26 mouse cellular contexts compared by ENCODE assay signal in genomic region chr11:71423242-71423641, GRCm38 (mm10).
DNase-seq lines count a peak whose midpoint lies in the region; ATAC-seq and TF ChIP-seq lines count a peak whose summit lies in the region.
"Had no signal": no experiment of that assay in that cellular context is flagged by ENCODE, and none has a peak within 500 bp of the region (broad histone marks: within the 10 kb centered on the region; RNA-seq: fewer than 3 reads in every experiment).

No protein-coding gene starts in this region.

- H3K9me3 ChIP-seq in intestine, embryonic 16.5 days (ENCODE audit: control insufficient read depth, low read length) = no peaks in the 10 kb centered on the region
- no peaks in the 10 kb centered on the region for H3K9me3 ChIP-seq in intestine, embryonic 15.5 days
- no peaks in the 10 kb centered on the region; the same call in 1 of the 2 replicates for H3K9me3 ChIP-seq in forebrain, embryonic 11.5 days (ENCODE audit: control insufficient read depth, low read length)
- H3K9me3 ChIP-seq in hindbrain, embryonic 12.5 days (replicated peaks) = no peaks in the 10 kb centered on the region
- H3K9me3 ChIP-seq: forebrain, embryonic 12.5 days; hindbrain, embryonic 10.5 days; liver, embryonic 15.5 days; midbrain, embryonic 10.5 days had no signal

- intact Hi-C loops in left cerebral cortex, adult 2 months (cut with DNase I) = no loop called here
- intact Hi-C loops in left cerebral cortex, postnatal 4 days (cut with DNase I) = no loop called here

- no peak for DNase-seq in left cerebral cortex, adult 2 months (ENCODE audit: extremely low spot score in 1 of 2, low spot score in 2 of 2)
- DNase-seq in left cerebral cortex, postnatal 4 days = no peak
- DNase-seq in kidney, postnatal 25 days = peak; percentile 50 to 77
- no peak for DNase-seq in forebrain, embryonic 11.5 days (ENCODE audit: low spot score)
- no peak for DNase-seq in spleen, adult 12 weeks (ENCODE audit: low spot score)
- DNase-seq: adrenal gland, adult 2 months; adrenal gland, postnatal 36 days; cerebellum, adult 18-20 months; cerebellum, postnatal 10 days; gastrocnemius, postnatal 14 days; heart, postnatal 14 days; layer of hippocampus, adult 9-11 months; lung, embryonic 14.5 days; thymus, postnatal 36 days had no signal

- no peaks in the 10 kb centered on the region for H3K27me3 ChIP-seq in intestine, embryonic 16.5 days (replicated peaks; ENCODE audit: control insufficient read depth, insufficient read depth, low read length)
- H3K27me3 ChIP-seq in intestine, embryonic 15.5 days (replicated peaks) = no peaks in the 10 kb centered on the region
- no peaks in the 10 kb centered on the region for H3K27me3 ChIP-seq in forebrain, embryonic 11.5 days (ENCODE audit: control insufficient read depth, insufficient read depth, low read length)
- no peaks in the 10 kb centered on the region for H3K27me3 ChIP-seq in hindbrain, embryonic 12.5 days
- H3K27me3 ChIP-seq: forebrain, embryonic 12.5 days; limb, embryonic 12.5 days; liver, embryonic 15.5 days had no signal

- ATAC-seq in intestine, embryonic 16.5 days = peak; percentile 63; the same call in 1 of the 2 replicates
- ATAC-seq in intestine, embryonic 15.5 days = no peak
- ATAC-seq in forebrain, embryonic 11.5 days (replicated peaks; ENCODE audit: low FRiP score) = no peak
- ATAC-seq in hindbrain, embryonic 12.5 days (ENCODE audit: low FRiP score) = no peak
- ATAC-seq: activated CD4-positive, CD25-positive, alpha-beta regulatory T cell, adult 4 months; hindbrain, embryonic 16.5 days; midbrain, embryonic 16.5 days had no signal

- 70% methylated on average over 3 of the region's 3 CpGs for WGBS in intestine, embryonic 16.5 days
- WGBS in intestine, embryonic 15.5 days = 69% methylated on average over 3 of the region's 3 CpGs
- 87% methylated on average over 3 of the region's 3 CpGs for WGBS in forebrain, embryonic 11.5 days
- WGBS in hindbrain, embryonic 12.5 days = 84% methylated on average over 3 of the region's 3 CpGs

- no peaks in the 10 kb centered on the region for H3K36me3 ChIP-seq in intestine, embryonic 16.5 days (ENCODE audit: control insufficient read depth, insufficient read depth, low read length)
- no peaks in the 10 kb centered on the region for H3K36me3 ChIP-seq in intestine, embryonic 15.5 days
- no peaks in the 10 kb centered on the region for H3K36me3 ChIP-seq in forebrain, embryonic 11.5 days (ENCODE audit: control insufficient read depth, insufficient read depth, low read length)
- H3K36me3 ChIP-seq in hindbrain, embryonic 12.5 days = no peaks in the 10 kb centered on the region
- H3K36me3 ChIP-seq: forebrain, embryonic 12.5 days; hindbrain, embryonic 10.5 days; limb, embryonic 12.5 days; liver, embryonic 15.5 days; midbrain, embryonic 10.5 days had no signal

- no peak for TF ChIP-seq CTCF in left cerebral cortex, adult 2 months (IDR thresholded peaks at IDR 0.05)

- H3K27ac ChIP-seq in intestine, embryonic 16.5 days (ENCODE audit: low read length) = no peak overlapping the region
- no peak overlapping the region for H3K27ac ChIP-seq in intestine, embryonic 15.5 days
- H3K27ac ChIP-seq in left cerebral cortex, adult 2 months = peak overlapping the region; percentile 55; the same call in 1 of the 2 replicates
- H3K27ac ChIP-seq in forebrain, embryonic 11.5 days (ENCODE audit: low read depth, low read length) = no peak overlapping the region
- H3K27ac ChIP-seq in hindbrain, embryonic 12.5 days = no peak overlapping the region
- H3K27ac ChIP-seq: forebrain, embryonic 12.5 days; hindbrain, embryonic 10.5 days; limb, embryonic 12.5 days; liver, embryonic 15.5 days; midbrain, embryonic 10.5 days had no signal

- H3K4me1 ChIP-seq in intestine, embryonic 16.5 days (ENCODE audit: control insufficient read depth, insufficient read depth, low read length) = no peaks in the 10 kb centered on the region
- H3K4me1 ChIP-seq in intestine, embryonic 15.5 days (replicated peaks) = no peaks in the 10 kb centered on the region
- no peaks in the 10 kb centered on the region for H3K4me1 ChIP-seq in forebrain, embryonic 11.5 days (replicated peaks; ENCODE audit: control insufficient read depth, insufficient read depth, low read length)
- H3K4me1 ChIP-seq in hindbrain, embryonic 12.5 days = 0 out of 2 replicates have a peak, but pooled peaks cover 4% of the 10 kb centered on the region
- H3K4me1 ChIP-seq: limb, embryonic 12.5 days; liver, embryonic 15.5 days had no signal

- H3K4me2 ChIP-seq in intestine, embryonic 16.5 days (ENCODE audit: low read depth, low read length) = no peak overlapping the region
- H3K4me2 ChIP-seq in intestine, embryonic 15.5 days (replicated peaks) = no peak overlapping the region
- no peak overlapping the region for H3K4me2 ChIP-seq in forebrain, embryonic 11.5 days (ENCODE audit: low read depth, low read length, severe bottlenecking)
- H3K4me2 ChIP-seq in hindbrain, embryonic 12.5 days (replicated peaks) = no peak overlapping the region
- H3K4me2 ChIP-seq: forebrain, embryonic 12.5 days; limb, embryonic 12.5 days; liver, embryonic 15.5 days; lung, embryonic 14.5 days had no signal

- H3K4me3 ChIP-seq in intestine, embryonic 16.5 days (ENCODE audit: low read length) = no peak overlapping the region
- H3K4me3 ChIP-seq in intestine, embryonic 15.5 days (replicated peaks) = no peak overlapping the region
- H3K4me3 ChIP-seq in left cerebral cortex, adult 2 months = no peak overlapping the region
- H3K4me3 ChIP-seq in forebrain, embryonic 11.5 days (ENCODE audit: low read depth, low read length) = no peak overlapping the region
- no peak overlapping the region for H3K4me3 ChIP-seq in hindbrain, embryonic 12.5 days
- H3K4me3 ChIP-seq: erythroblast, embryonic 14.5 days; forebrain, embryonic 12.5 days; hindbrain, embryonic 10.5 days; limb, embryonic 12.5 days; liver, embryonic 15.5 days; midbrain, embryonic 10.5 days had no signal

- H3K9ac ChIP-seq in intestine, embryonic 16.5 days (ENCODE audit: low read depth, low read length) = no peak overlapping the region
- no peak overlapping the region for H3K9ac ChIP-seq in intestine, embryonic 15.5 days
- no peak overlapping the region for H3K9ac ChIP-seq in forebrain, embryonic 11.5 days (ENCODE audit: low read length)
- no peak overlapping the region for H3K9ac ChIP-seq in hindbrain, embryonic 12.5 days
- H3K9ac ChIP-seq: forebrain, embryonic 12.5 days; limb, embryonic 12.5 days; liver, embryonic 15.5 days; lung, embryonic 14.5 days had no signal

Comparison
In these comparisons a context has a peak if more than half of its experiments do, and no peak if none do; other contexts are left out.
1. DNase-seq: peak in kidney, postnatal 25 days (2 of 2); none in left cerebral cortex, adult 2 months (0 of 2), left cerebral cortex, postnatal 4 days (single experiment), forebrain, embryonic 11.5 days (single experiment) and spleen, adult 12 weeks (single experiment).